Mouse (Mus musculus): ENCODE measurements around the gene Psmd5.

DNA sequence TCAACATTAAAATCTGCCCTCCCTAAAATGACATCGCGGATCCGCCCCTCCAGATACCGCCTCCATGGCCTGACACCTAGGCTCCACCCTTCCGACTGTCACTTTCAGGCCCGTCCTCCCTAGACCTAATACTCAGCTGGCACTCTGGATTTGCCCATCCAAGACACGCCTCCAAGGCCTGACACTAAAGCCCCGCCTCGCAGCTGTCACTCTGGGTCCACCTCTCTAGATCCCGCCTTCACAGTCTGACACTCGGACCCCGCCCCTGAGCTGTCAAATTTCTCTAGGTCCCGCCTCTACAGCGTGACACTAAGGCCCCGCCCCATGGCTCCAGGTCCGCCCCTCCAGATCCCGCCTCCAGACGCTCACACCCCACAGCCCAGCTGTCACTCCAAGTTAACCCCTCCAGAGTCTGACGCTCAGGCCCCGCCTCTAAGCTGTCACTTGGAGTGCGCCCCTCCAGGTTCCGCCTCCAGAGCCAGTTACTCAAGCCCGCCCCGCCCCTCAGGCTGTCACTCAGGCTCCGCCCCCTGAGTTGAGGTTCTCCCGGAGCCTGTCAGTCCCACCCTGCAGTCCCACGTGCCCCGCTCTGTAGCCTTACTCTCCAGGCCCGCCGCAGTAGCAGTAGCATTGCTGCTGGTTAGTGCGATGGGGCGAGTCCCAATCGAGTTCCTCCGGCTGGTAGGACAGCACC, 30.2 kb upstream of the Psmd5 start:
- TF ChIP-seq CTCF (IDR thresholded peaks at IDR 0.05; ENCODE audit: low read depth), result no peak; the same call in 1 of the 2 replicates
- TF ChIP-seq EP300 (optimal IDR thresholded peaks at IDR 0.05), result no peak

Data from stomach, postnatal 0 days (tissue).